Mouse (Mus musculus) c-Kit-positive CD71-positive TER-119-positive erythroid progenitor cells, embryonic 14.5 days (primary cell): Measurements from ENCODE around the gene Nyx.
A peak's percentile ranks its signal among the peaks of the same experiment; 100 is the strongest.

ENCODE experiments used
- DNase-seq: peaks from one replicate; pipeline ENCODE4 v3.0.0-alpha.2; 2013; ENCODE audit warnings: low spot score

Gene Nyx

DNA sequence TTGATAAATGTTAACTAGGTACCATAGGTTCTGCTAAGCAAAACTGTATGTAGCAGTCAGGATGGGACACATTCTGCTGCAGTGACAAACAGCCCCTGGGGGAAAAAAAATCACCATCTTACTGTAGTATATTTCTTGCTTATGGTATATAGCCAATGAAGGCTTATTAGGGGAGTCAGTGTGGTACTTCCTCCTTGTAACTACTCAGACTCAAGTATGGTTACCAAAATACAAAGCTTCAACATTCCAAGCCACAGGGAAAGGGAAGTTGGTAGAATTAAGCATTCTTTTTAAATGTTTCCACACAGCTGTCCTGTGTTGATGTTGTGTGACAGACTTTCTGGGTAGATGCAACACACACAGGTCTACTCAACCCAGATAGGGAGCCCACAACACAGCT is 27.0 kb downstream of the Nyx start:
- DNase-seq, result no peak

DNA sequence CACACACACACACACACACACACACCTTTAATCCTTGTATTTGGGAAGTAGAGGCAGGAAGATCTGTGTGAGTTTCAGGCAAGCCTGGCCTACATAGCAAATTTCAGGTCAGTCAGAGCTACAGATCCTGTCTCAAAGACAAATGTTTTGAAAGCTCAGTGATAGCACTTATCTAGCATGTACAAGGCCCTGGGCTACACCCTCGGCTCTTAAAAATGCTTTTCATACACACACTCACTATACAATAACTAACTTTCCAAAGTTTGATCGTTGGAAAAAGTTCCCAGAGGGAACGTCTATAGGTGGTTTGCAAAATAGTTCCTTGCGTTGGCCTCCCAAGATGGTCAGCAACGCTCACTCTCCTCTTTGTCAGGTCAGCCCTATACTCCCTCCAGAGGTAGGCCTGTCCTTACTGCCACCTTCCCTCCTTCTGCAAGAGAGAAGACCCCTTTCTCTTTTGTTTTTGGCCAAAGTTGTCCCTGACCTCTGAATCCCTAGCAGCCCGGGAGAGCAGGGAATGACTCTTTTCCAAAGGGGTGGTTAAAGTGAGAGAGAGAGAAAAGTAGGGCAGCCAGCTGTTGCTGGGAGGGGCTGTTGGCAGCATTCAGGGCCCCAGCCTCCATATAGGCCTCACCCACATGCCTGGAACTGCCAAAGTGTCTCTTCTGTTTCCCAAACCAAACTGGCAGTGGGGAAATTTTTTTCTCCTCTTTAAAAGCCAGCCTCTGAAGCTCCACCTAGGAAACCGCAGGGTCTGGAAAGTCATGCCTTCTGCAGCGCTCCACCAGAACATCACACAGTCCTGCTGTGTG is 29.2 kb downstream of the Nyx start:
- DNase-seq, result peak; percentile 47

DNA sequence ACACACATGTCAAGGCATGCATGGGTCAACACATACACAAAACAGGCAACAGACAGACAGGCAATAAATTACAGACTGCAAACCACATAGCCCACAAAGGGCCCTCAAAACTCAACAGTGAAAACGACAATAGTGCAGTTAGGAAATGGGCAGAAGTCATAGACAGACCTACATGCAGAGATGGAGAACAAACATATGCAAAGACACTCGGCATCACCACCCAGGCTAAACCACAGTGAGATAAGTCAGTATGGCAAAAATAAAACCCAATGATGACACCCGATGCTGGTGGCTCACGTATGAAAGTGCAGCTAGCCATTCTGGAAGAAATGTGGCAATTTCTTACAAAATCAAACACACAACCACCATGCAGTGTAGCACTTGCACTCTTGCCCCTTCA is 34.4 kb downstream of the Nyx start:
- DNase-seq, result no peak

DNA sequence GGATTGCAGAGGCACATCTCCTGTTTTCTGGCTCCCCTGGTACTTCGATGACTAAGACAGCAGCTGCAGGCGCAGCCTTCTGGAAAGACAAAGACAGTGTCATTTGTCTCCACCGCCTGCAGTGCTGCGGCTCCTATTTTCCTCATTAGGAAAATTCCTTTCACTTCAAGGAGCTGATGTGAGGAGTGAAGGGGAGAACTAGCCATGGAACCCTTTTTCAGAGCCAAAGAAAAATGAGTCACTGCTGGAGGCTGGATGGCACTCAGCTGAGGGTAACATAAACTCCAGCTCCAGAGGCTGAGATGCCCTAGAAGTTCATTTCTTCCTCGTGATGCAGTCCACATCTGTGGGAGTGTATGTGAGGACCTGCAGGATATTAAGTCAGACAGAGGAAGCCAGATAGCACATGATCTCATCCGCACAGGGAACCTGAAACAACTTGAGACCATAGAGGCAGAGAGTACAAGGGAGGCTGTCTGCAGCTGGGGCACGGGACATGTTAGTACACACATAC is 37.0 kb downstream of the Nyx start:
- DNase-seq, result no peak

DNA sequence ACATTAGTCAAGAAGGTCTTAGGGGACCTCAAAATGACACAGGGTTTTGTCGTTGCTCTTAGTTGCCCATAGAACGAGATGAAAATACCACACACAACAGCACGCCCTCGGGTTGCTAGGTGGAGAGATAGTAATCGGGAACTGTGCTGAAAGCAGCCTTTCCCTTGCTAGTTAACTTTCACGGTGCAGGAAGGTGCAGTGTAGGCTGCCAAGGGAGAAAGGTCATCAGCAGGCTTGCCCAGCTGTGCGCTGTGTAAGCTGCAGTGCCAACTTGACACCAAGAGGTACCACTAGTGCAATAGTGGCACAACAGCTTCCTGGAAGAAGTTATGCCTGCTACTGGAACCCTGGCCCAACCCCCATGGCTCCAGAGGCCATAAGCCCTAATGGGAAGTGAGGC is 38.5 kb downstream of the Nyx start:
- DNase-seq, result no peak

DNA sequence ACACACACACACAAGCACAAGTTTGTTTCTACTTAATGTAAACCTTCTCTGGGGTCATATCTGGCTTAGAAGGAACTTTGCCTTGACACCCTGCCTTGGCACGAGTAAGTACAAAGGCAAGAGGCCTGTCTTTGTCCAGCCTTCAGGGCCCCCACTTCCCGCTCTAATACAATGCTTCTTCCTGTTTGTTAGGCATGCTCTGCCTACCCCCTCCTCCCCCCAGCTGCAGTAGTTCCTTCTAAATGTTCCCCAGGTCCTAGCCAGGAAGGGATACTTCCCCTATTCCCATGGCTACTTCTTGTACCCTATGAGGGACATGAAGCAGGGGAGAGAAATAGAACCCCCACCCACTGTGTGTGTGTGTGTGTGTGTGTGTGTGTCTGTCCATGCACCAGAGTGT is 40.5 kb downstream of the Nyx start:
- no peak for DNase-seq

DNA sequence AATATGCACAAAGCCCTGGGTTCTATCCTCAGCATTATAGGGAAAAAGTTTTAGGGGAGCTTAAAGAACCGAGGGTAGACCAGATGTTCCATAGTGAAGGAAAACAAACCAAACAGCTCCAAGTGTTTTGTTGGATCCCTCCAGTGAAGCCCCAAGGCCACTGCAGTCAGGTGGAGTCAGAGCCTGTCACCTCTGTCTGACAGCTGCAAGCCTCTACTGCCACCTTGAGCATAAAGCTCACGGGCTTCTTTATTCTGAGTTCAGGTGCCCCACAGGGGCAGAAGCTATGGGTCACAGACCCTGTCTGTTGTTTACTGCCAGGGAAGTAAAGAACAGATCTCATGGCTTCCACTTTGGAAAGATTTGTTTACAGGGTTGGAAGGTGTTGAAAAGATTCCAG is 47.2 kb downstream of the Nyx start:
- no peak for DNase-seq

DNA sequence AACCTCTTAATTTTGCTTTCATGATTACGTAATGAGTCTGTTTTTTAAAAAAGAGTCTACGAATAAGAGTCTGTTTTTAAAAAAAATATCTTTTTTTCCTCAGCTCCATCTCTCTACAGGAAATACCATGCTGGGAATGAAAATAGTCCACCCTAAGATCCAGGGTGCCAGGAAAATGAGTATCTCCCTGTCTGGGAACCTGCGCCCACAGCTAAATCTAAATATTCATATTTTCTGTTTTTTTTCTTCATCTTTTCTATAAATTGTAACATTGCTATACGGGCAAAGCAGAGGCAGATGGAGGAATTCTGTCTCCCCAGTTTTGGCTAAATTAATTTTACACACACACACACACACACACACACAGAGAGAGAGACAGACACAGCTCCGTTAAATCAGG is 48.0 kb downstream of the Nyx start:
- DNase-seq, result no peak

DNA sequence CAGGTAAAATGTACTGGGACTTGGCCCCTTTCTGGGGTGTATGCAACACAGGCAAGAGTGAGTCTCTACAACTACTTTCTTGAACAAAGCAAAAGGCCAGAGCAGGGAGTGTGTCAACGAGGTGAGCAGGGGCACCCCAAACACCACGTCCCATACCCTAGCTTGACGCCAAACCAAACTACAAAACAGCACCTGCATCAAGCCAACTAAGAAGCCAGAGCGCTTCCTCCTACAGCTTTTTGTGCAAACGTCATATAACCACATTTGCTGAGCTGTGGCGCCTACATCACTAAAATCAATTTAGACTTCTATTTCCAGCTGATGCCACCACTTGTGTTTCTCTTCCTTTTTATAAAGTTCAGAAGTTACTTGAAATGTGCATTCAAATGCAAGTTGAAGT is 50.5 kb downstream of the Nyx start:
- no peak for DNase-seq

DNA sequence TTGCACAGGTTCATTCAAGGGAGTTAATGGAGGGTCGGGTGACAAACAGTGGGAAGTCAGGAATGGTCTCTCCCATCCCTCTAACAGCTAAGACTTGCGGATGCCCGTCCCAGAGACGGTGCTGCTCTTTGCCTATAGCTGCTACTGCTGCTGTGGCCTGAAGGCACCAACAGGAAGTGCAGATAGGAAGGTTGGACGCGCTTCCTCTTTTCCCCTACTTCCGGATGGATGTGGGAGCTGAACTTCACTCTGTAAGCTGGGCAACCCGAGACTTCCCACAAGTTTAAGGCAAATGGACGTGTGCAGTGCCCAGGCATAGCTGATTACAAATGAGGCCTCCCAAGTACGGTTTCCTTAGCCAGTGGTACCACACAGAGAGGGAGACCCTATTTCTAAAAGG is 52.1 kb downstream of the Nyx start:
- no peak for DNase-seq

DNA sequence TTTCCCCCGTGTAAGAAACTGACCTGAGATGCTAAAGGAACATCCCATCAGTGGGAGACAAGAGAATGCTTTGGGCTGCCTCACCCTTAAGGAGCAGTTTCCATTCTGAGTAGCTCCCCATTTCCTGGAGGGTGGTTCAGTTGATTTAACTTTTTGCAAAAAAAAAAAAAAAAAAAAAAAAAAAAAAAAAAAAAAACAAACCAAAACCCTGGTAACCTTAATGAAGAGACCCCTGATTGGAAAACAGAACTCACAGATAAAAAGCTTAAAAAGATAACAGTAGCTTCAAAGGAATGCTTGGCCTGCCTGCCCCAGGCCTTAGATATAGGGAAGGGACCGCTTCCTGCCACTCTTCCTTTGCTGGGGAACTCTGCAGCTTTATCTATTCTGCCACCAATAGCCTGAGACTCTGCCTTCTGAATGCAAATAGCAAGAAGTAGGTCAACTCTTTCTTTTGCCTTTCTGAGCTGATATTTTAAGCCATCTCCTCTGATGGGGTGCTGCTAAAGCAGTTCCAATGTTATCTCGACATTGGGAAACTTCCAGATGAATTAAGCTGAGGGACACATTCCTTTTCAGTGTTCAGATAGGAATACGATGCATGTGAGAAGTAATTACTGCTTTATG is 53.0 kb downstream of the Nyx start:
- no peak for DNase-seq

DNA sequence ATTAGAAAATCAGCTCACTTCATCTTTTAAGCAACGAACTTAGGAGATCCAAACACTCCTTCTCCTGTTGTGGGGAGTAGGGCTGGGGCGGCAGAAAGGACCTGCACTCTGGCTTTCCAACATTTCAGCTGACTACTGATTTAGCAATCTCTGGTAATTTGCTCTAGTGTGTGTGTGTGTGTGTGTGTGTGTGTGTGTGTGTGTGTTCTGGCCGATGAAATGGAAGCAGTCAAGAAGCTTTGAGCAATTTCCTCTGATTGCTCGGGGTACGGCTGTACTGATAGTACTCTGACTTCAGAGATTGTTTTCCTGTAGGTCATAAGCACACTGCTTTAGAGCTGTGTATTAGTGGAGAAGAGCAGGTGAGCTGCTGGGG is 53.5 kb downstream of the Nyx start:
- DNase-seq, result no peak

DNA sequence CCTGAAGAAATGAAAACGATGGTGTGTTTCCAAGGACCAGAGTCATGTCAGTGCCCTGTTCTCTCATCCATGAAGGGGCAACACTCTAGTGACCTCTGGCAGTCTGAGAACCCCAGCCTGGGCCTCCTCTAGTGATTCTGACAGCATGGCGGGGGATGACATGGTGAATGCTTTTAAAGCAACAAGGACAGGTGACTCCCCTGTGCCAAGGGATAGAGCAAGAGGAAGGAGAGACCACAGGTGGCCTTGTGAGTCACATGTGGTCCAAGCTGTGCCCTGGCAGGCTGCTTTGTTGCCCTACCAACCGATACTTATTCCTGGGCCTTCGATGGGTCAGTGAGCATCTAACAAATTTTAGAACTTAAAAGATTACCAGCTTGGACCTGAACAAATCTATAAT is 54.7 kb downstream of the Nyx start:
- DNase-seq, result no peak

DNA sequence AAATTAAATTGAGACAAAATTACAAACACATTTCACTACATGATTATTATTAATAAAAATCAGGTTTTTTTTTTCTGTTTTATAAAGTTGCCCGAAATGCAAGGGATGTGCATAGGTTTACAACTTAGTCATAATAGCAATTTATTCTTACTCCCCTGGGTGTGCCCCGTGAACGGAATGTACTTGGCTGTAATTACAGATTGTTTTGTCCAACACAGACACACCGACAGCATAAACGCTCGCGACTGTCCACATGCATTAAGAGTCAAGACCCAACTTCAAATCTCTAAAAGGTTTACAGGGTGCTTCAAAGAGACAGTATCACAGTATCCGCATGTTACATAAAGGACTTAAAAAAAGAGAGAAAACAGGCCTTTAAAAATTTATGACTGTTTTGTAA is 55.4 kb downstream of the Nyx start:
- DNase-seq, result no peak
